Mouse (Mus musculus) embryonic facial prominence, embryonic 11.5 days (tissue): ENCODE measurements at regions not wholly inside any gene's neighbourhood (a gene's known extent, or its start where the extent isn't known, plus 50 kb on each side); places are given as distances from the start of the nearest gene placed in this dataset.

Experiments used
- ATAC-seq: fragments of 200-750 bp; cut with Nextera tagmentation; replicated peaks from 2 replicates; pipeline ENCODE4 v1.8.0; 2017; ENCODE audit warnings: low read depth; ENCODE audit not compliant: insufficient number of reproducible peaks, low FRiP score, low TSS enrichment
- DNase-seq: peaks from one replicate; pipeline ENCODE4 v3.0.0-alpha.2; 2015; ENCODE audit warnings: low spot score
- H3K27ac ChIP-seq: fragments of 300-500 bp; sonication (generic); replicated peaks from 2 replicates; pipeline ENCODE4 v1.5.1; 2014; ENCODE audit warnings: mild to moderate bottlenecking, low read depth, low read length, control low read depth
- H3K27me3 ChIP-seq: fragments of 300-500 bp; sonication (generic); 2 replicates; pipeline ENCODE4 v1.6.1; 2014; ENCODE audit warnings: mild to moderate bottlenecking, low read length, moderate library complexity, mixed read lengths; ENCODE audit not compliant: control insufficient read depth, insufficient read depth
- H3K36me3 ChIP-seq: fragments of 300-500 bp; sonication (generic); replicated peaks from 2 replicates; pipeline ENCODE4 v1.6.1; 2014; ENCODE audit warnings: low read depth, mild to moderate bottlenecking, low read length, moderate library complexity, mixed read lengths; ENCODE audit not compliant: control insufficient read depth, insufficient read depth
- H3K4me1 ChIP-seq: fragments of 300-500 bp; sonication (generic); 2 replicates; pipeline ENCODE4 v1.6.1; 2014; ENCODE audit warnings: low read length, mixed read lengths; ENCODE audit not compliant: control insufficient read depth, insufficient read depth
- H3K4me2 ChIP-seq: fragments of 300-500 bp; sonication (generic); 2 replicates; pipeline ENCODE4 v1.6.1; 2014; ENCODE audit warnings: low read depth, mild to moderate bottlenecking, control low read depth, low read length, moderate library complexity
- H3K4me3 ChIP-seq: fragments of 300-500 bp; sonication (generic); 2 replicates; pipeline ENCODE4 v1.5.1; 2014; ENCODE audit warnings: low read depth, low read length, control low read depth
- H3K9ac ChIP-seq: fragments of 300-500 bp; sonication (generic); replicated peaks from 2 replicates; pipeline ENCODE4 v1.6.1; 2014; ENCODE audit warnings: mild to moderate bottlenecking, control low read depth, low read length
- H3K9me3 ChIP-seq: fragments of 300-500 bp; sonication (generic); replicated peaks from 2 replicates; pipeline ENCODE4 v1.6.1; 2016; ENCODE audit warnings: mild to moderate bottlenecking, low read length, inconsistent platforms, mixed read lengths; ENCODE audit not compliant: control insufficient read depth
- WGBS: fragments of 180-500 bp; shearing (Covaris S2); extraction: QIAGEN DNeasy Blood & Tissue Kit; methylation state at CpG from one replicate; pipeline ENCODE4 v1.1.7; 2014; 5-methylcytosine and 5-hydroxymethylcytosine counted together

DNA sequence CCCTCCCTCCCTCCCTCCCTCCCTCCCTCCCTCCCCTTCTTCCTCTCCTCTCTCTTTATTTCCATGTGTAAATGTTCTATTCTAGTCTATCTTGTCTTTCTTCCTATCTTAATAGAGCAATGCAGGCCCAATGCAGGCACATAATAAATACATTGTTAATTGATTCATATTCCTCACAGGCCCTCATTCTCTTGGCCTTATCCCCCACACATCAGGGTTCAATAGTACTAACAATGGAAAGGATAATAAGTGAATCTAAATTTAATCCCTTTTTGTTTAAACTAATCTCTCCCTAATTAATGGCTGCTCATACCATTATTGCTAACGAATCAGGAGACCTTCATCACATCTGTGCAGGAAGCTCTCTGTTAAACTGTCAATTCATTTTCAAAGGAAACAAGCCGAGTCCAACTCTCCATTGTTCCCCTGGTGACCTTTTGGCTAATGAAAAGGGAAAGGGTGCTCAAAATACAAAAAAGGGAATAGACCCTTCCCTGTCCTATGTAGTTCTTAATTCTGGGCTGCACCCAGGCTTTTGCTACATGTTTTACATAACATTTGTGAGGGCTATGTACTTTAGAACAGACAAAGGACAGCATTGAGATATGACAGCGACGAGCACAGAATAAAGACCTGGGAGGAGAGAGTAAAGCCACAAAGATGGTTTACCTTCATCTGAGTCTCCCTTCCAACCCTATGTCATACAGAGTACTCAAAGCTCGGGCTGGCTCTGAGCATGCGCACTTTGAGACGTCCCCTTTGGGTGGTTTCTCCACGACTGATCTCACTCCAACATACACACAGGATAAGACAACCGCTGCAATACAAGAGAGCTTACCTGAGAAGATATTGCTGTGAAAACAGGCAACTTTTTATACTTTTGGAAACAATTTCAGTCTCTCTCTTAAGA lies 370.3 kb upstream of the Frg1 start:
- H3K27ac ChIP-seq, result no peak overlapping the region
- no peak overlapping the region for H3K4me2 ChIP-seq
- H3K36me3 ChIP-seq, result no peaks in the 10 kb centered on the region
- ATAC-seq (peak; percentile 62; the same call in 1 of the 2 replicates), DNase-seq (no peak)
- H3K4me3 ChIP-seq, result no peak overlapping the region
- H3K9me3 ChIP-seq, result no peaks in the 10 kb centered on the region
- H3K4me1 ChIP-seq, result no peaks in the 10 kb centered on the region
- H3K9ac ChIP-seq, result no peak overlapping the region
- WGBS, result 68% methylated on average over 9 of the region's 9 CpGs
- no peaks in the 10 kb centered on the region for H3K27me3 ChIP-seq

DNA sequence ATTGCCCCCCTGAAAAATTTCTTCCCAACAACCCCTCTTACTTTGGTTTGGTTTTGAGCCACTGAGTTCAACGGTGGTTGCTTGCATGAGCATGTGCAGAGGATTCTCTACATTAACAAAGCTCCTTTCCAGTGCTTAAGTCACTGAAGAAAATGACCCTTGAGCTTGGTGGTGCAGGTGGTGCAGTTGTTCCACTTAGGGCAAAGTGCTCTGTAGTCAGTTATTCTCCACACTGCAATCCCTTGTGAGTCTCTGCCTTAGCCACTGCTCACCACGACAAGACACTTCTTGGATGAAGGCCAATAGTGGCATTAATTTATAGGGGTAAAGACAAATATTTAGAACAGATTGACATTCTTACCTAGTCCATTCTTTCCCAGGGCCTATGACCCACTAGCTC lies 369.1 kb upstream of the Frg1 start:
- no peaks in the 10 kb centered on the region for H3K4me1 ChIP-seq
- no peak overlapping the region for H3K4me3 ChIP-seq
- H3K36me3 ChIP-seq, result no peaks in the 10 kb centered on the region
- ATAC-seq, result no peak
- no peak overlapping the region for H3K4me2 ChIP-seq
- no peak for DNase-seq
- no peaks in the 10 kb centered on the region for H3K9me3 ChIP-seq
- H3K9ac ChIP-seq, result no peak overlapping the region
- 84% methylated on average over 2 of the region's 2 CpGs for WGBS
- no peaks in the 10 kb centered on the region for H3K27me3 ChIP-seq
- H3K27ac ChIP-seq, result no peak overlapping the region

DNA sequence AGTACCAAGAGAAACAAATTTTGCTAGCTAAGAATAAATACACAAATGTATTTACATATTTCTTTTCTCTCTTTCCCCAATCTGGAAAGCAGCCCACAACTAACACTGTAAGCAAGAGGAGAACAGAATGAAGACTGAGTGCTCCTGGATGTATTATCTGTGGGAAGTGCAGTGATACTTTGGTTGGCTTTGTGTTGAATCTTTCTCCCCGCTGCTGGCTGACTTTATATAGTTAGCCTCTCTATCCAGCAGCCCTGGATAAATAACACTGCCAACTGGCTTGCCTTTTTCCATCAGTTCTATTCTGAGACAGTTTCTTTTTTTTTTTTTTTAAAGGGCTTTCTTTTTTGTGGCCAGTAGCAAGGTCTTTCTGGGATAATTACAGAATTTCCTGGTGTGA lies 366.0 kb upstream of the Frg1 start:
- Histone ChIP-seq H3K4me1 (no peaks in the 10 kb centered on the region), H3K9me3 (no peaks in the 10 kb centered on the region), H3K4me3 (no peak overlapping the region), H3K4me2 (no peak overlapping the region), H3K36me3 (no peaks in the 10 kb centered on the region), H3K9ac (no peak overlapping the region), H3K27ac (no peak overlapping the region), H3K27me3 (no peaks in the 10 kb centered on the region)
- WGBS, result 76% methylated on average over 1 of the region's 1 CpGs
- ATAC-seq, result no peak
- no peak for DNase-seq

DNA sequence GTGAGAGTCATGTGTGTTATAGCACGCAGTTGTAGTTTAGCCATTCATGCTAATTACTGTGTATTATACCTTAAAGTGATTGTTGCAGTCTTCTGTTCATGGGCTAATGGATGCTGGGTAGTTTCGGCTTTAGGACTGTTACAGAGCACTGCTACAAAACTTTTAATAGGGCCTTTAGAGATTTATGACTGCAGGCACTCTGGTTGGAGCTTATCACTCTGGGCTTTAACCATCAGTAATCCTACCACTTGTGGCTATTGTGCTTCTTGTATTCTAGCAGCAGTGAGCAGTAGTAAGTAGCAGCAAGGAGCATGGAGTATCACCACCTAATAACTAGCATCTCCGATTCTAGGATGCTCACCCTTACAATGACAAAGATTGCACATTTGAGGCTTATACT lies 362.6 kb upstream of the Frg1 start:
- Histone ChIP-seq H3K9me3 (no peaks in the 10 kb centered on the region), H3K9ac (no peak overlapping the region), H3K4me2 (no peak overlapping the region), H3K27ac (no peak overlapping the region), H3K4me1 (no peaks in the 10 kb centered on the region), H3K36me3 (no peaks in the 10 kb centered on the region), H3K4me3 (no peak overlapping the region), H3K27me3 (no peaks in the 10 kb centered on the region)
- DNase-seq (no peak), ATAC-seq (no peak)
- 88% methylated on average over 3 of the region's 3 CpGs for whole genome bisulfite sequencing

DNA sequence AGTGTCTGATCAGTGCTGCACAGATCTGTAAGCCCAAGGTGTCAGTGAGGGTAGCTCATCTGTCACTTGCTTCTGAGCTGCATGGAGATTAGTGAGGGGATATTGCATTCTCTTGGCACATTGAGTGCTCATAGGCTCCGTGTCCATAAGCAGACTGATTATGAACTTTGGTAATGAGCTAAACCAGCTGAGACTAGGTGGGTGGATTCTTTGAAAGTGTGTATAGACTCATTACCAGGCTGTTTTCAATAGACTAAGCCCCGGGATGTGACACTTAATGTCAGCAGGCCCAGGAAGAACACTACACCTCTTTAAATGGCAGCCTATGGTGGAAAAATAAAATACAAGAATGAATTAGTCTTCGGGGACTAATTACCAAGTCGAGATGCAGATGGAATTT lies 354.9 kb upstream of the Frg1 start:
- ATAC-seq, result no peak

DNA sequence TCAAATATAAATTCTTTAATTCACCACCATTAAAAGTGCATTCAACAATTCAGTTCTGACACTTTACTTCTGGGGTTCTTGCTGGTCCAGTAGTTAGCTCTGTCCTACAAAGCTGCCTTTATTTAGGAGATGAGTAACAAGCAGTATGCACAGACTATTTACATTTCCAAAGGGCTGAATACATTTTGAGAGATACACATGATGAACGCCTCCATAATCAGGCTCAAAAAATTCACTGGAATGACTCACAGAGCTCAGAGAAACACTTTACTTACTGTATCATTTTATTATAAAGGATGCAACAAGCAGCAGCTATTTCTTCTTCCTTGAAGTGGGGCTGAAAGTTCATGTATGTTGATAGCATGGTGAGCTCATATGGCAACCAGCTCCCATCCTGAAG lies 336.6 kb upstream of the Frg1 start:
- no peaks in the 10 kb centered on the region for H3K4me1 ChIP-seq
- 94% methylated on average over 1 of the region's 1 CpGs for WGBS
- H3K9ac ChIP-seq, result no peak overlapping the region
- ATAC-seq (no peak), DNase-seq (no peak)
- H3K9me3 ChIP-seq, result no peaks in the 10 kb centered on the region
- H3K27me3 ChIP-seq, result no peaks in the 10 kb centered on the region
- no peak overlapping the region for H3K4me3 ChIP-seq
- H3K36me3 ChIP-seq, result no peaks in the 10 kb centered on the region
- no peak overlapping the region for H3K4me2 ChIP-seq
- no peak overlapping the region for H3K27ac ChIP-seq

More for the DNA sequence above, 354.9 kb upstream of the Frg1 start:
- Histone ChIP-seq H3K4me3 (no peak overlapping the region), H3K27ac (no peak overlapping the region), H3K9me3 (no peaks in the 10 kb centered on the region), H3K27me3 (no peaks in the 10 kb centered on the region), H3K9ac (no peak overlapping the region), H3K4me1 (no peaks in the 10 kb centered on the region), H3K36me3 (no peaks in the 10 kb centered on the region), H3K4me2 (no peak overlapping the region)
- 74% methylated on average over 4 of the region's 4 CpGs for WGBS
- DNase-seq, result no peak

DNA sequence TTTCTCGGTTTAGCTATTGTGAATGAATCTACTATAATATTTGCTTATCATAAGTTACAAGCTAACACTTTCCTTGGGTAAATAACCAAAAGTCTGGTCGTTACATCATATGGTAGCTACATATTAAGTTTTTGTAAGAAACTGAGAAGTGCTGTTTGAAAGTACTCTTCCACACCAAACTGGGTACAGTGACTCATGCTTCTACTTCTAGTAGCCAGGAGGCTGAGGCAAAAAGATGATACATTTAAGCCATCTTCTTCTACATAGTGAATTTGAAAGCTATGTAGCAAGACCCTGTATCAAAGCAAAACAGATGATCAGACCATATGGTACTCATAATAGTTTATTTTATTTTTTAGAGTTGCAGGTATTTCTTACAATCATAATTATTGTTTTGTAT lies 335.8 kb upstream of the Frg1 start:
- ATAC-seq, result no peak
- H3K4me2 ChIP-seq, result no peak overlapping the region
- H3K9me3 ChIP-seq, result no peaks in the 10 kb centered on the region
- H3K4me3 ChIP-seq, result no peak overlapping the region
- WGBS, result 82% methylated on average over 2 of the region's 2 CpGs
- H3K27ac ChIP-seq, result no peak overlapping the region
- H3K4me1 ChIP-seq, result no peaks in the 10 kb centered on the region
- DNase-seq, result no peak
- no peaks in the 10 kb centered on the region for H3K36me3 ChIP-seq
- H3K27me3 ChIP-seq, result no peaks in the 10 kb centered on the region
- H3K9ac ChIP-seq, result no peak overlapping the region

DNA sequence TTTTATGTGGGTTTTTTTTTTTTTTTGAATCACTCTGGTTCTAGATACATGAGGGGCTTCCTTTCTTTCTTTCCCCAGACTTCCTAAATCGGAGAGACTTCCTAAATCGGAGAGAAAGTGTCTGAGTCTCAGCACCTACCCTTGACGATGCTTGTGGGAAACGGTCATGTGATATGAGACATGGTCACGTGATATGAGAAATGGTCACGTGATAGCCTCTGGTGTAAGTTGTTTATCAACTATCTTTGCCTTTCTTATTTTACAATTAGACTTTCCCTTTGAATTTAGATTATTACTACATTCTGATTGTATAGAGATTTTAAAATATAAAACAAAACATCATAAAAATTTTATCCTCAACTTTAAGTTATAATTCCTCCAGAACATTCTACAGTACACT lies 330.1 kb upstream of the Frg1 start:
- no peak overlapping the region for H3K27ac ChIP-seq
- H3K27me3 ChIP-seq, result no peaks in the 10 kb centered on the region
- H3K4me1 ChIP-seq, result no peaks in the 10 kb centered on the region
- no peak overlapping the region for H3K9ac ChIP-seq
- H3K36me3 ChIP-seq, result no peaks in the 10 kb centered on the region
- no peaks in the 10 kb centered on the region for H3K9me3 ChIP-seq
- WGBS, result 90% methylated on average over 6 of the region's 6 CpGs
- DNase-seq (no peak), ATAC-seq (no peak)
- H3K4me2 ChIP-seq, result no peak overlapping the region
- no peak overlapping the region for H3K4me3 ChIP-seq
